Mouse (Mus musculus) subcutaneous adipose tissue, adult 2 months (tissue): ENCODE results near the gene Vmn2r114. TPM values are rescaled to one million over a fixed set of nuclear protein-coding genes. Genes with fewer than 3 reads are reported as not detected.

Source experiments
- polyA plus RNA-seq: library from polyadenylated mRNA; depleted of rRNA; stranded (reverse); fragments of >200 nt; gene quantifications from 2 replicates; pipeline ENCODE4 v1.2.3, GENCODE M21; 2012; ENCODE audit warnings: low replicate concordance; rRNA removed

The Vmn2r114 gene
- not detected in 2 replicates for polyA plus RNA-seq

DNA sequence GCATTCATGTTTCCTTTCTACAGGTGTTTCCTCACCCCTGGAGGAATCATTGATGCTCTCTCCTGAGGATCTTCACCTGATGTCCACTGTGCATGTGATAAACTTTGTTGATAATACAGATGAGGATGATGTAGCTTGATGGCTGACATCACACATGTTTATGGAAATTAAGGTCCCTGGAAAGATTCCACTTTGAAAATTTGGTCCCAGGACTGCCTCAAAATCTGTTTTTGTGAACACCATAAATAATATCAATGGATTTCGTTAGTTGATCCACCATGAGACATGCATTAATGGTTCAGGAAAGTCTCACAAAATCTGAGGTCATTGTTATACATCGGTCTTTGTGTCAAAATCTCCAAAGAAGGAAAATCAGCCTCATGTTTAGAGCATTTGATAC is at the start of gene Vmn2r114:
TSS of gene Vmn2r114 (minus strand) at position 101 of the 400 bp plus-strand sequence.

DNA sequence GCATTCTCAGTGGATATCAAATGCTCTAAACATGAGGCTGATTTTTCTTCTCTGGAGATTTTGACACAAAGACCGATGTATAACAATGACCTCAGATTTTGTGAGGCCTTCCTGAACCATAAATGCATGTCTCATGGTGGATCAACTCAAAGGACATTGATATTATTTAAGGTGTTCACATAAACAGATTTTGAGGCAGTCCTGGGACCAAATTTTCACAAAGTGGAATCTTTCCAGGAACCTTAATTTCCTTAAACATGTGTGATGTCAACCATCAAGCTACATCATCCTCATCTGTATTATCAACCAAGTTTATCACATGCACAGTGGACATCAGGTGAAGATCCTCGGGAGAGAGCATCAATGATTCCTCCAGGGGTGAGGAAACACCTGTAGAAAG is 31.1 kb upstream of the Vmn2r114 start, which contains the start of gene Vmn2r115:
TSS of gene Vmn2r115 (plus strand) at position 301 of the 400 bp plus-strand sequence.

Other genes starting within 250 kb of the Vmn2r114 start
- 1.9 TPM in 2 replicates for gene Zfp40, start 119.3 kb downstream of the Vmn2r114 start, polyA plus RNA-seq
- gene Vmn2r115, start 31.2 kb upstream of the Vmn2r114 start, polyA plus RNA-seq, result not detected in 2 replicates
- gene Vmn2r116, start 72.1 kb upstream of the Vmn2r114 start, polyA plus RNA-seq, result not detected in 2 replicates
- not detected in 2 replicates for gene Vmn2r117, start 167.2 kb upstream of the Vmn2r114 start, polyA plus RNA-seq